Mouse (Mus musculus) midbrain, embryonic 15.5 days (tissue): ENCODE measurements around the gene Cep97. TPM values are rescaled to one million over a fixed set of nuclear protein-coding genes. Genes with fewer than 3 reads are reported as not detected.

ENCODE experiments used
- ATAC-seq: fragments of 200-750 bp; cut with Nextera tagmentation; replicated peaks from 2 replicates; pipeline ENCODE4 v1.8.0; 2017; ENCODE audit warnings: moderate TSS enrichment
- H3K27ac ChIP-seq: fragments of 300-500 bp; sonication (generic); 2 replicates; pipeline ENCODE4 v1.5.1; 2015; ENCODE audit warnings: mild to moderate bottlenecking, inconsistent platforms
- H3K27me3 ChIP-seq: fragments of 300-500 bp; sonication (generic); replicated peaks from 2 replicates; pipeline ENCODE4 v1.6.1; 2015; ENCODE audit warnings: inconsistent platforms
- H3K36me3 ChIP-seq: fragments of 300-500 bp; sonication (generic); replicated peaks from 2 replicates; pipeline ENCODE4 v1.6.1; 2015; ENCODE audit warnings: inconsistent platforms
- H3K4me1 ChIP-seq: fragments of 300-500 bp; sonication (generic); 2 replicates; pipeline ENCODE4 v1.6.1; 2015; ENCODE audit warnings: inconsistent platforms
- H3K4me2 ChIP-seq: fragments of 300-500 bp; sonication (generic); 2 replicates; pipeline ENCODE4 v1.6.1; 2015; ENCODE audit warnings: inconsistent platforms, mild to moderate bottlenecking, moderate library complexity
- H3K4me3 ChIP-seq: fragments of 300-500 bp; sonication (generic); 2 replicates; pipeline ENCODE4 v1.5.1; 2015; ENCODE audit warnings: mild to moderate bottlenecking, inconsistent platforms
- H3K9ac ChIP-seq: fragments of 300-500 bp; sonication (generic); 2 replicates; pipeline ENCODE4 v1.6.1; 2015; ENCODE audit warnings: mild to moderate bottlenecking, inconsistent platforms
- H3K9me3 ChIP-seq: fragments of 300-500 bp; sonication (generic); 2 replicates; pipeline ENCODE4 v1.6.1; 2016; ENCODE audit warnings: inconsistent platforms
- WGBS: fragments of 180-500 bp; shearing (Covaris S2); methylation state at CpG from one replicate; pipeline ENCODE4 v1.1.7; 2015; ENCODE audit warnings: mixed read lengths; 5-methylcytosine and 5-hydroxymethylcytosine counted together
- polyA plus RNA-seq: library from polyadenylated mRNA; unstranded; fragments of >200 nt; fragmentation: Nextera tagmentation; extraction: Ambion mirVana; gene quantifications from 2 replicates; pipeline ENCODE4 v1.2.1, GENCODE M21; 2015

The Cep97 gene
- polyA plus RNA-seq, 1 experiment from 2014 or later = 14.3 TPM

- Histone ChIP-seq H3K4me1 (peaks cover 2% of the 10 kb centered on the region; the same call in 1 of the 2 replicates), H3K27me3 (no peaks in the 10 kb centered on the region), H3K9me3 (no peaks in the 10 kb centered on the region), H3K27ac (no peak overlapping the region), H3K9ac (no peak overlapping the region), H3K4me2 (no peak overlapping the region), H3K36me3 (no peaks in the 10 kb centered on the region), H3K4me3 (no peak overlapping the region)
- WGBS = 87% methylated on average over 4 of the region's 4 CpGs
- ATAC-seq = no peak
These were observed 4.1 kb upstream of the Cep97 start for GRCm38 (mm10) chr16:55938761-55939160.

GRCm38 (mm10) chr16:55933681-55934343 is 843 bp downstream of the Cep97 start:
- no peaks in the 10 kb centered on the region for H3K27me3 ChIP-seq
- peak overlapping the region; percentile 79 for H3K27ac ChIP-seq
- H3K4me3 ChIP-seq = peak overlapping the region; percentile 70
- no peaks in the 10 kb centered on the region for H3K9me3 ChIP-seq
- ATAC-seq = peak; percentile 74
- H3K36me3 ChIP-seq = no peaks in the 10 kb centered on the region
- H3K9ac ChIP-seq = peak overlapping the region; percentile 64
- WGBS = under 1% methylated on average over 32 of the region's 32 CpGs
- H3K4me2 ChIP-seq = peak overlapping the region; percentile 73
- H3K4me1 ChIP-seq = peaks cover 8% of the 10 kb centered on the region; the same call in 1 of the 2 replicates

GRCm38 (mm10) chr16:55924010-55924409 is 10.6 kb downstream of the Cep97 start:
- no peak for ATAC-seq
- no peak overlapping the region for H3K4me2 ChIP-seq
- no peaks in the 10 kb centered on the region for H3K9me3 ChIP-seq
- no peaks in the 10 kb centered on the region for H3K27me3 ChIP-seq
- no peak overlapping the region for H3K4me3 ChIP-seq
- no peaks in the 10 kb centered on the region for H3K4me1 ChIP-seq
- no peak overlapping the region for H3K9ac ChIP-seq
- no peak overlapping the region for H3K27ac ChIP-seq
- WGBS = 96% methylated on average over 4 of the region's 4 CpGs
- peaks cover 23% of the 10 kb centered on the region for H3K36me3 ChIP-seq

GRCm38 (mm10) chr16:55922079-55922478 is 12.6 kb downstream of the Cep97 start:
- H3K27ac ChIP-seq = no peak overlapping the region
- H3K4me3 ChIP-seq = no peak overlapping the region
- no peak for ATAC-seq
- H3K9ac ChIP-seq = no peak overlapping the region
- 93% methylated on average over 10 of the region's 10 CpGs for WGBS
- no peaks in the 10 kb centered on the region for H3K27me3 ChIP-seq
- H3K4me2 ChIP-seq = no peak overlapping the region
- no peaks in the 10 kb centered on the region for H3K9me3 ChIP-seq
- H3K4me1 ChIP-seq = no peaks in the 10 kb centered on the region
- peaks cover 31% of the 10 kb centered on the region for H3K36me3 ChIP-seq

- Histone ChIP-seq H3K27ac (no peak overlapping the region), H3K9ac (no peak overlapping the region), H3K9me3 (no peaks in the 10 kb centered on the region), H3K4me2 (no peak overlapping the region), H3K36me3 (peaks cover 15% of the 10 kb centered on the region), H3K4me3 (no peak overlapping the region), H3K27me3 (no peaks in the 10 kb centered on the region), H3K4me1 (no peaks in the 10 kb centered on the region)
- no peak for ATAC-seq
- 97% methylated on average over 7 of the region's 7 CpGs for WGBS
These were observed 19.9 kb downstream of the Cep97 start for GRCm38 (mm10) chr16:55914716-55915115.

- Histone ChIP-seq H3K27ac (no peak overlapping the region), H3K4me1 (no peaks in the 10 kb centered on the region), H3K36me3 (peaks cover 6% of the 10 kb centered on the region), H3K4me3 (no peak overlapping the region), H3K4me2 (no peak overlapping the region), H3K27me3 (no peaks in the 10 kb centered on the region), H3K9ac (no peak overlapping the region), H3K9me3 (no peaks in the 10 kb centered on the region)
- ATAC-seq = no peak
- WGBS = 92% methylated on average over 10 of the region's 10 CpGs
These were observed 24.4 kb downstream of the Cep97 start for GRCm38 (mm10) chr16:55910208-55910793.

GRCm38 (mm10) chr16:55906928-55907679 is 27.6 kb downstream of the Cep97 start:
- H3K27ac ChIP-seq = no peak overlapping the region
- ATAC-seq = no peak
- H3K4me3 ChIP-seq = no peak overlapping the region
- WGBS = 92% methylated on average over 5 of the region's 5 CpGs
- H3K4me1 ChIP-seq = no peaks in the 10 kb centered on the region
- no peaks in the 10 kb centered on the region for H3K27me3 ChIP-seq
- no peak overlapping the region for H3K4me2 ChIP-seq
- peaks cover 7% of the 10 kb centered on the region; the same call in 1 of the 2 replicates for H3K36me3 ChIP-seq
- H3K9ac ChIP-seq = no peak overlapping the region
- no peaks in the 10 kb centered on the region for H3K9me3 ChIP-seq

- H3K4me2 ChIP-seq = no peak overlapping the region
- no peaks in the 10 kb centered on the region for H3K4me1 ChIP-seq
- no peaks in the 10 kb centered on the region for H3K9me3 ChIP-seq
- no peak for ATAC-seq
- H3K4me3 ChIP-seq = no peak overlapping the region
- H3K27ac ChIP-seq = no peak overlapping the region
- H3K36me3 ChIP-seq = peaks cover 8% of the 10 kb centered on the region; the same call in 1 of the 2 replicates
- no peak overlapping the region for H3K9ac ChIP-seq
- 92% methylated on average over 25 of the region's 25 CpGs for WGBS
- no peaks in the 10 kb centered on the region for H3K27me3 ChIP-seq
These were observed 29.3 kb downstream of the Cep97 start for GRCm38 (mm10) chr16:55905370-55905769.

GRCm38 (mm10) chr16:55901839-55902756 is 32.6 kb downstream of the Cep97 start:
- H3K27ac ChIP-seq = no peak overlapping the region
- no peak overlapping the region for H3K9ac ChIP-seq
- 93% methylated on average over 14 of the region's 14 CpGs for WGBS
- no peaks in the 10 kb centered on the region for H3K4me1 ChIP-seq
- no peaks in the 10 kb centered on the region for H3K27me3 ChIP-seq
- no peak overlapping the region for H3K4me3 ChIP-seq
- H3K4me2 ChIP-seq = no peak overlapping the region
- H3K9me3 ChIP-seq = no peaks in the 10 kb centered on the region
- no peak for ATAC-seq
- H3K36me3 ChIP-seq = peaks cover 8% of the 10 kb centered on the region; the same call in 1 of the 2 replicates

- no peaks in the 10 kb centered on the region for H3K9me3 ChIP-seq
- no peak overlapping the region for H3K4me2 ChIP-seq
- 0 out of 2 replicates have a peak, but pooled peaks cover 3% of the 10 kb centered on the region for H3K36me3 ChIP-seq
- H3K9ac ChIP-seq = no peak overlapping the region
- WGBS = 76% methylated on average over 9 of the region's 9 CpGs
- no peak overlapping the region for H3K27ac ChIP-seq
- H3K27me3 ChIP-seq = no peaks in the 10 kb centered on the region
- ATAC-seq = no peak
- H3K4me1 ChIP-seq = peaks cover 15% of the 10 kb centered on the region
- H3K4me3 ChIP-seq = no peak overlapping the region
These were observed 36.2 kb downstream of the Cep97 start for GRCm38 (mm10) chr16:55898385-55899002.

- H3K27ac ChIP-seq = peak overlapping the region; percentile 90
- peaks cover 15% of the 10 kb centered on the region for H3K4me1 ChIP-seq
- H3K4me3 ChIP-seq = peak overlapping the region; percentile 90
- H3K36me3 ChIP-seq = no peaks in the 10 kb centered on the region
- H3K9me3 ChIP-seq = no peaks in the 10 kb centered on the region
- H3K4me2 ChIP-seq = peak overlapping the region; percentile 66
- 4% methylated on average over 9 of the region's 9 CpGs for WGBS
- H3K9ac ChIP-seq = peak overlapping the region; percentile 80
- H3K27me3 ChIP-seq = no peaks in the 10 kb centered on the region
- ATAC-seq = peak; percentile 32
These were observed 39.0 kb downstream of the Cep97 start for GRCm38 (mm10) chr16:55895651-55896095.
